Mouse (Mus musculus) megakaryocyte, embryonic 14.5 days (primary cell): ENCODE data around the gene Cd300ld4.
"Not testable (repeated sequence)": the region's sequence is repeated elsewhere in the genome, so short reads cannot be mapped to it uniquely, and the experiment has no call there.

Experiments
- FLI1 ChIP-seq: IDR thresholded peaks from 2 replicates; pipeline ENCODE4 v1.6.1; 2012; ENCODE audit warnings: low read length, inconsistent platforms, mixed read lengths
- GATA1 ChIP-seq: IDR thresholded peaks from 3 replicates; pipeline ENCODE4 v1.6.1; 2012; ENCODE audit warnings: mixed read lengths, low read length, inconsistent platforms, borderline replicate concordance

DNA sequence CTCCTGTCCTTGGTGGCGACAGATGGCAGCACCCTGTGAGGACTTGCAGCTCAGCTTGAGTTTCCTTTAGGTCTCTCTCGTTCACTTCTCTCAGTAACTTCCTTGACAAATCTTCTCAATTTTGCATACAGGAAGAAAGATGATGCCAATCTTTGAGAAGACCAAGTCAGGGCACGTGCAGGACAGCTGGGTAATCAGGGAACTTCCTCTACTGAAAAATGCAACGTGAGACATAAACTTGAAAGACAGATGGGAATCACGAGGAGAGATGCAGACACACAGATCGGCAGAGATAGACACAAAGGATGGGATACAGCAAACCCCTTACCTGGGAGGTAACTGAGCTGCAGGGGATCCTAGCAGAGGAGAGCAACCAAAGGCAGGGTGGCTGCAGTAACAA is at the start of gene Cd300ld4:
- TF ChIP-seq FLI1, GATA1: not testable (repeated sequence)
